Mouse (Mus musculus) embryonic facial prominence, embryonic 12.5 days (tissue): Measurements from ENCODE around the gene Hcn1. TPM values are rescaled to one million over a fixed set of nuclear protein-coding genes. Genes with fewer than 3 reads are reported as not detected.

Experiments used
- ATAC-seq: fragments of 200-750 bp; cut with Nextera tagmentation; 2 replicates; pipeline ENCODE4 v1.8.0; 2017; ENCODE audit not compliant: insufficient number of reproducible peaks, insufficient read depth, low FRiP score, low TSS enrichment
- H3K27ac ChIP-seq: fragments of 300-500 bp; sonication (generic); 2 replicates; pipeline ENCODE4 v1.5.1; 2016; ENCODE audit warnings: mild to moderate bottlenecking
- H3K27me3 ChIP-seq: fragments of 300-500 bp; sonication (generic); 2 replicates; pipeline ENCODE4 v1.6.1; 2016; ENCODE audit warnings: mild to moderate bottlenecking, moderate library complexity
- H3K36me3 ChIP-seq: fragments of 300-500 bp; sonication (generic); 2 replicates; pipeline ENCODE4 v1.6.1; 2016; ENCODE audit warnings: mild to moderate bottlenecking
- H3K4me1 ChIP-seq: fragments of 300-500 bp; sonication (generic); 2 replicates; pipeline ENCODE4 v1.6.1; 2016
- H3K4me2 ChIP-seq: fragments of 300-500 bp; sonication (generic); replicated peaks from 2 replicates; pipeline ENCODE4 v1.6.1; 2016; ENCODE audit warnings: mild to moderate bottlenecking, moderate library complexity
- H3K4me3 ChIP-seq: fragments of 300-500 bp; sonication (generic); 2 replicates; pipeline ENCODE4 v1.5.1; 2016; ENCODE audit warnings: mild to moderate bottlenecking
- H3K9ac ChIP-seq: fragments of 300-500 bp; sonication (generic); 2 replicates; pipeline ENCODE4 v1.6.1; 2016; ENCODE audit warnings: mild to moderate bottlenecking, moderate library complexity
- H3K9me3 ChIP-seq: fragments of 300-500 bp; sonication (generic); 2 replicates; pipeline ENCODE4 v1.6.1; 2016; ENCODE audit warnings: mild to moderate bottlenecking, moderate library complexity
- WGBS: fragments of 180-500 bp; shearing (Covaris S2); methylation state at CpG from one replicate; pipeline ENCODE4 v1.1.7; 2016; 5-methylcytosine and 5-hydroxymethylcytosine counted together
- polyA plus RNA-seq: library from polyadenylated mRNA; unstranded; fragments of >200 nt; fragmentation: Nextera tagmentation; extraction: Ambion mirVana; gene quantifications from 2 replicates; pipeline ENCODE4 v1.2.1, GENCODE M21; 2016

The Hcn1 gene
- polyA plus RNA-seq, 1 experiment from 2014 or later = 0.24 TPM

DNA sequence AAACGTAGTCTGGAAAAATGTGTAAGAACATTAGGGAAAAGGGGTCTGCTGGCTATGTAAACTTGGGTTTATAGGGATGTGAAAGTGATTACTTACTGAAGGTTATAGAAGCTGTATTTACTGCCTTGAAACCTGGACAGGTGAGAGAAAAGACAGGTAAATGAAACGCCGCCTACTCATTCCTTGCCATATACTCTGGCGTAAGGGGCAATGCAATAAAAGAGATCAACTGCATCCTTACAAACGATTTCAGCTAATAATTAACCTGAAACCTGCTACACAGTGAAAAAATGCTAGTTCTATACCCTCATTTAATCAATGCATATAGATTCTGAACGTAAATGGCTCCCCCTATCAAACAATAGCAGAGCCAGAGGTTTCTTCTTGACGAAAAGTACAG, 17.4 kb downstream of the Hcn1 start:
- H3K4me1 ChIP-seq = no peaks in the 10 kb centered on the region
- H3K9ac ChIP-seq = no peak overlapping the region
- no peaks in the 10 kb centered on the region for H3K9me3 ChIP-seq
- H3K4me3 ChIP-seq = no peak overlapping the region
- H3K4me2 ChIP-seq = no peak overlapping the region
- no peaks in the 10 kb centered on the region for H3K27me3 ChIP-seq
- 85% methylated on average over 7 of the region's 7 CpGs for WGBS
- no peak overlapping the region for H3K27ac ChIP-seq
- no peak for ATAC-seq
- H3K36me3 ChIP-seq = no peaks in the 10 kb centered on the region

- Histone ChIP-seq H3K36me3 (no peaks in the 10 kb centered on the region), H3K4me3 (no peak overlapping the region), H3K9ac (no peak overlapping the region), H3K4me1 (no peaks in the 10 kb centered on the region), H3K27me3 (no peaks in the 10 kb centered on the region), H3K27ac (no peak overlapping the region), H3K4me2 (no peak overlapping the region), H3K9me3 (no peaks in the 10 kb centered on the region)
- no peak for ATAC-seq
- 63% methylated on average over 2 of the region's 2 CpGs for whole genome bisulfite sequencing
Observed at GRCm38 (mm10) chr13:117657501-117657900, 55.4 kb downstream of the Hcn1 start.

DNA sequence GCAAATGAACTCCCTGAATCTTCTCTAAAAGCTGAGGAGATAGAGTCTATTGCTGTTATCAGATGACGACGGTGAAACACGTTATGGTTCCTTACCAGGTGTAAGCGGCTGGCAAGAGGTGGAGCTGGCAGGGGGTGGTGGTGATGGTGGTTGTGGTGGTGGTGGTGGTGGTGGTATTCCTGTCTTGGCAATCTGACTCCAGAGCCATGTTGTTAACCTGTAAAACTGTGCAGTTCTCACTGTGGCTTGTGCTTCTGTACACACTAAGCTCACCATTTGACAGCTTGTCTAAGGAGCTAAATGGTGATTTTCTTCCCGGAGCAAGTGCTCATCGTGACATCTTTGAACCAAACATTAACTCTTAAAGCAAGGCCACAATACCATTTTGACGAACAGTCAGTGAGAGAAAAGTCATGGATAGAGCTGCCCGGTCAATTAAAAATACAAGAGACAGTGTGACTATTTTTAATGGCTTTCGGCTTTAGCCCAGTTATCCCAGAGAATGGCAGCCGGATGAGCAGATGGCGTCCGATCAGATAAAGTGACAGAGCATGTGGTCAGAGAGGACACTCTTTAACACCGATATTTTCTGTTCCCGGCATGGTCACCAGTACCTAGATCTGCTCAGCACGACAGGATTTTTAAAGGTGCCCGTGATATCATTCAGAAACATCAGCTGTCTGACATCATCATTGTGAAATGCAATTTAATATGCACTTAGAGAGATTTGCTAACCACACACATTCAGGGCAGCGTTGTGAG, 56.5 kb downstream of the Hcn1 start:
- Histone ChIP-seq H3K4me2 (no peak overlapping the region), H3K36me3 (no peaks in the 10 kb centered on the region), H3K4me1 (no peaks in the 10 kb centered on the region), H3K27ac (no peak overlapping the region), H3K9ac (no peak overlapping the region), H3K27me3 (no peaks in the 10 kb centered on the region), H3K4me3 (no peak overlapping the region), H3K9me3 (no peaks in the 10 kb centered on the region)
- WGBS = 86% methylated on average over 17 of the region's 17 CpGs
- ATAC-seq = no peak

DNA sequence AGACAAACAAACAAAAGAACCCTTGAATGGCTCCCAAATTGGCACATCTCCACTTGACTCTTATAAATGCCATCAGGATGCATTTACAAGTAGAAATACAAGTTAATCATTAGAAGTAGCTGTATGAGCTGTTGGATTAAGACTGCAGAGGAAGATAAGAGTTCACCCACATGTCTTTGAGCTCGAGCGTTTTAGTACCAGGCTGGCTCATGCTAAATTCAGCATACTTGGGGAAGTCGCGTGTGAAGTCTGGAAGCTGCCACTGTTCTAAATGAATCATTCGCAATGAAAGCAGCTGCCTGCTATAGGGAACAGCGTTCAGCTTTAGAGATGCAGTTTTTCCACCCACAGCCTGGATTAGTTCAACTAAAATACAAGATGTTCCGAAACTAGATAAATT, 57.4 kb downstream of the Hcn1 start:
- no peaks in the 10 kb centered on the region for H3K27me3 ChIP-seq
- no peak overlapping the region for H3K4me3 ChIP-seq
- H3K9me3 ChIP-seq = no peaks in the 10 kb centered on the region
- H3K4me2 ChIP-seq = no peak overlapping the region
- H3K4me1 ChIP-seq = no peaks in the 10 kb centered on the region
- 79% methylated on average over 7 of the region's 7 CpGs for WGBS
- H3K36me3 ChIP-seq = no peaks in the 10 kb centered on the region
- no peak overlapping the region for H3K9ac ChIP-seq
- no peak overlapping the region for H3K27ac ChIP-seq
- no peak for ATAC-seq

DNA sequence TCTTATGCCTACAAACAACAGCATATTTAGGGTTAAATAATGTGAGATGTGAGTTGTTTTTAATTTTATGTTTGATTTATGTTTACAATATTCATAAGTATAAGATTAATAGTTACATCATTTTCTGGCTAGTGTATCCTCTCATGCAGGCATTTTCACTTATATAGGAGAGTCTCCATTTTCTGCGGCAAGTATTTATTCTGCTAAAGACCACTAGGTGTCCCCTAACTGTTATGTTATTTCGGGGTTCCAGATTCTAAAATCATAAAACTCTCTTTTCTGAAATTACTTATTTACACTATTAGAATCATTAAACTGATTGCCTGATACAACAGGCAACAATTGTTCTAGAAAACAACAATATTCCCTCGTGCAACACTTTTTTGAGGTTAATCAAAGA, 60.5 kb downstream of the Hcn1 start:
- Histone ChIP-seq H3K4me1 (no peaks in the 10 kb centered on the region), H3K9me3 (no peaks in the 10 kb centered on the region), H3K36me3 (no peaks in the 10 kb centered on the region), H3K27me3 (no peaks in the 10 kb centered on the region), H3K4me3 (no peak overlapping the region), H3K4me2 (no peak overlapping the region), H3K9ac (no peak overlapping the region), H3K27ac (no peak overlapping the region)
- no peak for ATAC-seq
- 73% methylated on average over 3 of the region's 3 CpGs for WGBS

DNA sequence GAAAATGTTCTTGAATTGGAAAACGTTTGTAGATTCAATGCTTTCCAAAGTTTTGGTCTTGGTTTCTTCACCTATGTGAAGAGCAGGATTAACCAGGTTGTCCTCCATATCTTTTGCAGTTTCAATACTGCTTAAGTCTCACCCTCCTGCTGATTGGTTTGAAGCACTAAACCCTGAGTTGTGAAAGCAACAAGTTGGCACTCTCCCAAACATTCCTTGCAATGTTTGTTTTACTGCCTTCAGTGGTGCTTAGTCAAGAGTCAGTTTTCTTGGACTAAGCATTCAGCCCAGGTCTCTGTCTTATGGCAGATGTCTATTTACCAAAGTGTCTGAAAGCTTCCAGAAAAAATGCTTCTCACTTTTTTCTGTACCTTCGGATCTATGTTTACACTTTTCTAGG, 67.2 kb downstream of the Hcn1 start:
- no peak overlapping the region for H3K27ac ChIP-seq
- no peaks in the 10 kb centered on the region for H3K9me3 ChIP-seq
- WGBS = 51% methylated on average over 2 of the region's 2 CpGs
- no peak overlapping the region for H3K4me3 ChIP-seq
- H3K4me2 ChIP-seq = no peak overlapping the region
- H3K27me3 ChIP-seq = no peaks in the 10 kb centered on the region
- H3K4me1 ChIP-seq = no peaks in the 10 kb centered on the region
- no peak overlapping the region for H3K9ac ChIP-seq
- ATAC-seq = no peak
- H3K36me3 ChIP-seq = no peaks in the 10 kb centered on the region

DNA sequence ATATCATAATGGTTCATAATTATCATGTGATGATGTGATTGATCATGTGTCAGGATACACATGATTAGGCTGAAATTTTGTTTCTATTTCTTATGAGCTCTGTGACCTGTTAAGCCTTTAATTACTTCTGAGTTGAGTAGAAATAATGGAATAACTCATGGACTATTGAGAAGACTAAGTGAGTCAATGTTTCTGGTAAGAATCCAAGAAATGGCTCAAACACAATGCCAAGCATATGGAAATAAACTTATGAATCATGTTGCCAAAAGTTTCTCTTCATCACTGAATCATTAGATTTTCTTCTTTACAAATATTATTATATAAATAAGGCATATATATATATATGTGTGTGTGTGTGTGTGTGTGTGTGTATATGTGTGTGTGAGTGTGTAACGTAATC, 69.7 kb downstream of the Hcn1 start:
- no peak overlapping the region for H3K4me3 ChIP-seq
- no peak overlapping the region for H3K27ac ChIP-seq
- no peaks in the 10 kb centered on the region for H3K36me3 ChIP-seq
- no peak overlapping the region for H3K4me2 ChIP-seq
- no peak for ATAC-seq
- no peaks in the 10 kb centered on the region for H3K4me1 ChIP-seq
- H3K9me3 ChIP-seq = no peaks in the 10 kb centered on the region
- no peaks in the 10 kb centered on the region for H3K27me3 ChIP-seq
- no peak overlapping the region for H3K9ac ChIP-seq
- 96% methylated on average over 1 of the region's 1 CpGs for WGBS

DNA sequence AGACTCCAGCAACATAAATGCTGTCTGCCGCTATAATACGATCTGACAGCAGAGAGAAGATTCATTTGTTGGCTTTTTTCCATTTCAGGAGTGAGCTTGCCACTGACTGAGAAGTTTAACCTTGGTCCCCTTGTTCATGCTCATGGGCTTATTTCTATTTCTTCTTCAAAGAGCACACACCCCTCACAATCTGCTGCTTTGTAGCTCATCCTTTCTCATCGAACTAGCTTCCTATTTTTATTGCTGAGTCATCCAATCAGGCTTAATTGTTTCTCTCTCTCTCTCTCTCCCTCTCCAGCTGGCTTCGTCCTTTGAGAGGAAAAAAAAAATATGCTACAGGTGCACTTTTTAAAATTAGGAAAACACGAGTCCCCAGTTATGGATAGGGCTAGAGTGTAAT, 74.3 kb downstream of the Hcn1 start:
- no peak for ATAC-seq
- 74% methylated on average over 5 of the region's 5 CpGs for WGBS

DNA sequence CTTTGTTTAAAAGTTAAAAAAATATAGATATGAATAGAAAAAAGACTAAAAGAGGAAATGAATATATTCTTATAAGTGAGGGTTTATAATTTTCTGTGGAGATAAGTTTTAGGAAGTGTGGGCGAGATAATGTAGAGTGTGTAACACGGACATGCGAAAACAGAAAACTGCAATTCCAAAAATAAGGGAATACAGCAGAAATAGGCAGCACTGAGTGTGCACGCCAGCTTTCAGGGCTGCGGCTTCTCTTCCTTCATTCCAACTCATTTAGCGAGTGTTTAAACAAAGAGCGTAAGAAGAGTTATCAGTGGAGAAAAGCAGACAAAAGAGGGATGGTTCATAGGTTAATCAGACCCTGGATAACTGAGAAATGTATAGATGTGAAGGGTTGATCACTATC, 85.5 kb downstream of the Hcn1 start:
- Histone ChIP-seq H3K4me1 (no peaks in the 10 kb centered on the region), H3K9ac (no peak overlapping the region), H3K9me3 (no peaks in the 10 kb centered on the region), H3K4me2 (no peak overlapping the region), H3K27me3 (no peaks in the 10 kb centered on the region), H3K4me3 (no peak overlapping the region), H3K27ac (no peak overlapping the region), H3K36me3 (no peaks in the 10 kb centered on the region)
- WGBS = 91% methylated on average over 7 of the region's 7 CpGs
- no peak for ATAC-seq

More for the DNA sequence above, 74.3 kb downstream of the Hcn1 start:
- Histone ChIP-seq H3K9me3 (no peaks in the 10 kb centered on the region), H3K4me3 (no peak overlapping the region), H3K36me3 (no peaks in the 10 kb centered on the region), H3K4me1 (no peaks in the 10 kb centered on the region), H3K27ac (no peak overlapping the region), H3K27me3 (no peaks in the 10 kb centered on the region), H3K9ac (no peak overlapping the region), H3K4me2 (no peak overlapping the region)

- H3K4me3 ChIP-seq = no peak overlapping the region
- no peaks in the 10 kb centered on the region for H3K36me3 ChIP-seq
- no peak overlapping the region for H3K4me2 ChIP-seq
- no peak overlapping the region for H3K27ac ChIP-seq
- no peak overlapping the region for H3K9ac ChIP-seq
- WGBS = 72% methylated on average over 1 of the region's 1 CpGs
- H3K27me3 ChIP-seq = no peaks in the 10 kb centered on the region
- no peak for ATAC-seq
- H3K9me3 ChIP-seq = no peaks in the 10 kb centered on the region
- no peaks in the 10 kb centered on the region for H3K4me1 ChIP-seq
Observed at GRCm38 (mm10) chr13:117694729-117695332, 92.7 kb downstream of the Hcn1 start.

DNA sequence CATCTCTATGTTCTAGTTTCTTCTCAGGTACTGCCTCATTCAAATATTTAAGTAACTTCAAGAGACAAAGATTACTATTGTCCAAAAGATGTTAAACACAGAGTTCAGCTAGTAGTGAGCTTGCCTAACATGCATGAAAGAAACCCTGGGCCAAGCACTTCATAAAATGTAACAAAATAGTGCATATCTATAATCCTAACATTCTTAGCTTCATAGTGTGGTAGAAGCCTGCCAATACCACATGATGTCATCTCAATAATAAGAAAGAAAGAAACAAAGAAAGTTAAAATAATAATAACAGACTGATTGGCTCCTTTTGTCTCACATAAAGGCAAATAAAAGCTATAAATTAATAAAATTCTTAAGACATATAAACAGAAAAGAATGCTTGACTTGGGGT, 103.5 kb downstream of the Hcn1 start:
- Histone ChIP-seq H3K9ac (no peak overlapping the region), H3K4me2 (no peak overlapping the region), H3K27ac (no peak overlapping the region), H3K4me1 (no peaks in the 10 kb centered on the region), H3K27me3 (no peaks in the 10 kb centered on the region), H3K9me3 (no peaks in the 10 kb centered on the region), H3K4me3 (no peak overlapping the region), H3K36me3 (no peaks in the 10 kb centered on the region)
- no peak for ATAC-seq

DNA sequence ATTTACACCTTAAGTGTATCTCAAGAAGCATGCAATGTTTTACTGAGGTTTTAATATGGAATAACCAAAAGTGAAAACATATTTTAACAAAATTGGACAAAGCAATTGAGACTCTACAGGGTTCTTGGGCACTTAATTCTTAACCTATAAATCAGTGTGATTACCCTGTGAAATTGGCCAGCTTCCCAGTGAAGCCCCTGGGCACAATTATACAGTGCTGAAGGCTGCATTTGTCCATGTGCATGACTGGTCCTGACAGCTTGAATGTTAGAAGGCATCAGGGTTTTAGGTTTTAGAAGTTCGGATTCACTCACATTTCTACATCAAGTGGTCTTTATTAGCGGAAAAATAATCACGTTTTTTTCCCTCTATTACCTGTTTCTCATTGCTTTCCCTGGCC, 103.9 kb downstream of the Hcn1 start:
- 50% methylated on average over 3 of the region's 3 CpGs for WGBS
- Histone ChIP-seq H3K27ac (no peak overlapping the region), H3K27me3 (no peaks in the 10 kb centered on the region), H3K4me1 (no peaks in the 10 kb centered on the region), H3K9ac (no peak overlapping the region), H3K9me3 (no peaks in the 10 kb centered on the region), H3K4me3 (no peak overlapping the region), H3K4me2 (no peak overlapping the region), H3K36me3 (no peaks in the 10 kb centered on the region)
- ATAC-seq = no peak
